36 mouse cellular contexts compared by ENCODE assay signal in the genomic region with DNA sequence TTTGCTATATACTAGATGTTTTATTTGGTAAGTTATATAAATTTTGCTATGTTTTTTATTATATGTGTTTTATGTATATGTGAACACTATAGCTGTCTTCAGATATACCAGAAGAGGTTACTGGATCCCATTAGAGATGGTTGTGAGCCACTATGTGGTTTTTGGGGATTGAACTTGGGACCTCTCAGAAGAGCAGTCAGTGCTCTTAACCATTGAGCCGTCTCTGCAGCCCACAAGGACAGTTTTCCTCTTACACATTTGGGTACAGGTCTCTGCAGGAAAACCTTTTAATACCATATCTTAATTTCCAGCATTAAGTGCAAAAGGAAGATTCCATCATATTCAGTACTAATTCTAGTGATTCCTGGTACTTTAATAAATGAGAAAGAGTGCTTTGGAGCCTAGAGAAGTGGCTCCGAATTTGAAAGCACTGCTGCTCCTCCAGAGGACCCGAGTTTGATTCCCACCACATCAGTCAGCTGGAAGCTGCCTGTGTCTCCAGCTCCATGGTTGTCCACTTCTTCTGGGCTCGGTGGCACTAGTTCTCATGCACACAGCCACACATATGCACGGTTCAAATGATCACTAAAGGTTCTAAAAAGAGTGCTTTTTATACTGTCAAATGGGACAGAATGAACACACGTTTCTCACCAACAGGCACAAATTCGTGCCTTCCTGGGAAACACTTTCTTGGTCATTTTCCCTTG. TPM values are rescaled to one million over a fixed set of nuclear protein-coding genes. Genes with fewer than 3 reads are reported as not detected.
DNase-seq lines count a peak whose midpoint lies in the region; ATAC-seq and TF ChIP-seq lines count a peak whose summit lies in the region.
"Had no signal": no experiment of that assay in that cellular context is flagged by ENCODE, and none has a peak within 500 bp of the region (broad histone marks: within the 10 kb centered on the region; RNA-seq: fewer than 3 reads in every experiment).

No protein-coding gene starts in this region.

- 0 out of 2 replicates have a peak overlapping the region, but pooled peaks have one; percentile 55 for H3K27ac ChIP-seq in heart, embryonic 11.5 days (ENCODE audit: low read depth, low read length)
- H3K27ac ChIP-seq in heart, adult 2 months = no peak overlapping the region
- H3K27ac ChIP-seq in liver, postnatal 0 days (ENCODE audit: low read depth) = no peak overlapping the region
- H3K27ac ChIP-seq in brown adipose tissue, adult 24 weeks (replicated peaks; ENCODE audit: low read depth, low read length) = peak overlapping the region; percentile 15; the same call in 1 of the 2 replicates
- H3K27ac ChIP-seq: embryonic facial prominence, embryonic 10.5 days; embryonic facial prominence, embryonic 13.5 days; forebrain, embryonic 12.5 days; forebrain, embryonic 15.5 days; heart, embryonic 15.5 days; hindbrain, embryonic 14.5 days; hindbrain, postnatal 0 days had no signal

- intact Hi-C loops in heart, adult 2 months (cut with DNase I) = no loop called here

- H3K9ac ChIP-seq in heart, embryonic 11.5 days (ENCODE audit: low read depth, low read length) = no peak overlapping the region
- no peak overlapping the region for H3K9ac ChIP-seq in heart, adult 2 months (ENCODE audit: low read depth, low read length)
- no peak overlapping the region for H3K9ac ChIP-seq in liver, postnatal 0 days (replicated peaks)
- H3K9ac ChIP-seq: embryonic facial prominence, embryonic 13.5 days; forebrain, embryonic 12.5 days; forebrain, embryonic 15.5 days; heart, embryonic 15.5 days; hindbrain, embryonic 14.5 days had no signal

- H3K9me3 ChIP-seq in heart, embryonic 11.5 days (replicated peaks; ENCODE audit: control insufficient read depth, low read length) = no peaks in the 10 kb centered on the region
- H3K9me3 ChIP-seq in liver, postnatal 0 days (ENCODE audit: low read length) = no peaks in the 10 kb centered on the region
- H3K9me3 ChIP-seq: embryonic facial prominence, embryonic 10.5 days; embryonic facial prominence, embryonic 13.5 days; forebrain, embryonic 12.5 days; forebrain, embryonic 15.5 days; G1E; heart, embryonic 15.5 days had no signal

- ATAC-seq in heart, embryonic 11.5 days (replicated peaks; ENCODE audit: insufficient number of reproducible peaks, low FRiP score, low TSS enrichment) = no peak
- ATAC-seq in liver, postnatal 0 days = no peak
- ATAC-seq: forebrain, embryonic 15.5 days; hindbrain, postnatal 0 days; inflammation-experienced regulatory T-cells, adult 6 months; intestine, embryonic 16.5 days; Patski had no signal

- DNase-seq in heart, adult 2 months = no peak
- DNase-seq in liver, postnatal 0 days = no peak
- no peak for DNase-seq in liver
- DNase-seq in kidney, adult 18-20 months = no peak
- no peak for DNase-seq in embryo, embryonic 10.5 days (ENCODE audit: low spot score)
- DNase-seq: adrenal gland, adult 2 months; adrenal gland, postnatal 14 days; B cell, adult 2 months; cerebellum, adult 11 months; cerebellum, adult 2 months; cerebellum, adult 9-11 months; cerebellum, postnatal 25 days; embryo, embryonic 11 days; gastrocnemius, postnatal 25 days; heart, postnatal 10 days; heart, postnatal 4 days had no signal

- no peak for TF ChIP-seq EP300 in heart, adult 2 months (IDR thresholded peaks at IDR 0.05; ENCODE audit: insufficient read depth, low read depth, low read length)
- TF ChIP-seq EP300 in liver, postnatal 0 days (IDR thresholded peaks at IDR 0.05; ENCODE audit: low read depth) = no peak

- H3K79me2 ChIP-seq in heart, adult 2 months (replicated peaks; ENCODE audit: control insufficient read depth, insufficient read depth, low read length) = no peaks in the 10 kb centered on the region

- WGBS in heart, embryonic 11.5 days (ENCODE audit: insufficient replicate concordance) = 73% methylated on average over 7 of the region's 7 CpGs
- 84% methylated on average over 7 of the region's 7 CpGs for WGBS in heart, adult 2 months
- 70% methylated on average over 7 of the region's 7 CpGs for WGBS in liver, postnatal 0 days (ENCODE audit: insufficient replicate concordance)

- no peak for TF ChIP-seq POLR2A in heart, adult 2 months (IDR thresholded peaks at IDR 0.05; ENCODE audit: insufficient read depth, low read depth, low read length)

- no peaks in the 10 kb centered on the region for H3K36me3 ChIP-seq in heart, embryonic 11.5 days (ENCODE audit: control insufficient read depth, insufficient read depth, low read length)
- H3K36me3 ChIP-seq in heart, adult 2 months (ENCODE audit: control insufficient read depth, insufficient read depth, low read length) = no peaks in the 10 kb centered on the region
- H3K36me3 ChIP-seq in liver, postnatal 0 days (replicated peaks; ENCODE audit: insufficient read depth, low read length) = no peaks in the 10 kb centered on the region
- H3K36me3 ChIP-seq: embryonic facial prominence, embryonic 10.5 days; embryonic facial prominence, embryonic 13.5 days; forebrain, embryonic 12.5 days; forebrain, embryonic 15.5 days; G1E; heart, embryonic 15.5 days had no signal

- no peak overlapping the region for H3K4me3 ChIP-seq in heart, embryonic 11.5 days (ENCODE audit: low read depth, low read length)
- no peak overlapping the region for H3K4me3 ChIP-seq in heart, adult 2 months
- no peak overlapping the region for H3K4me3 ChIP-seq in liver, postnatal 0 days (ENCODE audit: low read depth, low read length)
- no peak overlapping the region for H3K4me3 ChIP-seq in brown adipose tissue, adult 24 weeks (ENCODE audit: insufficient read depth, low read depth, low read length)
- H3K4me3 ChIP-seq: embryonic facial prominence, embryonic 10.5 days; embryonic facial prominence, embryonic 13.5 days; erythroblast, embryonic 14.5 days; forebrain, embryonic 12.5 days; forebrain, embryonic 15.5 days; heart, embryonic 15.5 days had no signal

- peaks cover 6% of the 10 kb centered on the region; the same call in 1 of the 2 replicates for H3K27me3 ChIP-seq in heart, embryonic 11.5 days (ENCODE audit: control insufficient read depth, insufficient read depth, low read length)
- H3K27me3 ChIP-seq in heart, adult 2 months (ENCODE audit: control insufficient read depth, insufficient read depth, low read length) = no peaks in the 10 kb centered on the region
- no peaks in the 10 kb centered on the region for H3K27me3 ChIP-seq in liver, postnatal 0 days (ENCODE audit: insufficient read depth, low read length)
- H3K27me3 ChIP-seq: embryonic facial prominence, embryonic 13.5 days; forebrain, embryonic 12.5 days; forebrain, embryonic 15.5 days; heart, embryonic 15.5 days had no signal

- peaks cover 14% of the 10 kb centered on the region for H3K4me1 ChIP-seq in heart, embryonic 11.5 days (ENCODE audit: control insufficient read depth, insufficient read depth, low read length)
- H3K4me1 ChIP-seq in heart, adult 2 months (ENCODE audit: control insufficient read depth, insufficient read depth, low read length) = no peaks in the 10 kb centered on the region
- H3K4me1 ChIP-seq in liver, postnatal 0 days (ENCODE audit: insufficient read depth) = no peaks in the 10 kb centered on the region
- no peaks in the 10 kb centered on the region for H3K4me1 ChIP-seq in brown adipose tissue, adult 24 weeks (ENCODE audit: control insufficient read depth, insufficient read depth, insufficient read length, low read length)
- H3K4me1 ChIP-seq: embryonic facial prominence, embryonic 10.5 days; embryonic facial prominence, embryonic 13.5 days; forebrain, embryonic 12.5 days; forebrain, embryonic 15.5 days had no signal

- TF ChIP-seq CTCF in heart, adult 2 months (IDR thresholded peaks at IDR 0.05) = no peak
- TF ChIP-seq CTCF in liver, postnatal 0 days (IDR thresholded peaks at IDR 0.05; ENCODE audit: low read depth) = no peak

- no peak overlapping the region for H3K4me2 ChIP-seq in heart, embryonic 11.5 days
- peak overlapping the region; percentile 32; the same call in 1 of the 2 replicates for H3K4me2 ChIP-seq in liver, postnatal 0 days (ENCODE audit: low read depth, low read length)
- H3K4me2 ChIP-seq: embryonic facial prominence, embryonic 13.5 days; forebrain, embryonic 12.5 days; forebrain, embryonic 15.5 days; heart, embryonic 15.5 days; hindbrain, embryonic 14.5 days had no signal

RNA-seq across cellular contexts. Expression of a gene that starts 1.9 kb away (rescaled TPM):
- polyA plus RNA-seq in heart, embryonic 11.5 days (2014; fragmentation: Nextera tagmentation; extraction: Ambion mirVana) = 65.0 and 75.3 TPM in 2 replicates
- 100 to 1,000 TPM; 149 to 190 TPM for total RNA-seq in heart, adult 2 months (2021)
- polyA plus RNA-seq in heart, adult 2 months (2012; rRNA removed) = 178 and 198 TPM in 2 replicates
- polyA plus RNA-seq in liver, postnatal 0 days (2015; fragmentation: Nextera tagmentation; extraction: Ambion mirVana) = 542 and 556 TPM in 2 replicates
- 168 and 210 TPM in 2 replicates for polyA plus RNA-seq in brown adipose tissue, adult 24 weeks (2012; ENCODE audit: insufficient read depth, insufficient read length, missing spikeins)

RNA-seq across cellular contexts. Expression of a gene that starts 8.6 kb away (rescaled TPM):
- 7.2 and 13.3 TPM in 2 replicates for polyA plus RNA-seq in heart, embryonic 11.5 days (2014; fragmentation: Nextera tagmentation; extraction: Ambion mirVana)
- total RNA-seq in heart, adult 2 months (2021) = 10 to 100 TPM; 13.2 to 18.8 TPM
- 2.0 and 4.8 TPM in 2 replicates for polyA plus RNA-seq in heart, adult 2 months (2012; rRNA removed)
- 0.42 and 0.85 TPM in 2 replicates for polyA plus RNA-seq in liver, postnatal 0 days (2015; fragmentation: Nextera tagmentation; extraction: Ambion mirVana)
- 6.1 and 6.7 TPM in 2 replicates for polyA plus RNA-seq in brown adipose tissue, adult 24 weeks (2012; ENCODE audit: insufficient read depth, insufficient read length, missing spikeins)
- total RNA-seq: CH12.LX; common myeloid progenitor, adult 5-6 weeks had no signal
- polyA plus RNA-seq: embryonic facial prominence, embryonic 10.5 days; embryonic facial prominence, embryonic 13.5 days; erythroblast, embryonic 14.5 days; forebrain, embryonic 12.5 days; forebrain, embryonic 15.5 days; G1E; hindbrain, embryonic 11.5 days; hindbrain, embryonic 14.5 days; hindbrain, postnatal 0 days had no signal

RNA-seq across cellular contexts. Expression of a gene that starts 45.5 kb away (rescaled TPM):
- polyA plus RNA-seq in heart, embryonic 11.5 days (2014; fragmentation: Nextera tagmentation; extraction: Ambion mirVana) = not detected in 2 replicates
- total RNA-seq in heart, adult 2 months (2021) = not detected
- not detected in 2 replicates for polyA plus RNA-seq in heart, adult 2 months (2012; rRNA removed)
- not detected in 2 replicates for polyA plus RNA-seq in liver, postnatal 0 days (2015; fragmentation: Nextera tagmentation; extraction: Ambion mirVana)
- not detected in 2 replicates for polyA plus RNA-seq in brown adipose tissue, adult 24 weeks (2012; ENCODE audit: insufficient read depth, insufficient read length, missing spikeins)
- total RNA-seq: adrenal gland, adult 2 months; adrenal gland, postnatal 14 days; adrenal gland, postnatal 4 days; CH12.LX; common myeloid progenitor, adult 5-6 weeks; gastrocnemius, adult 8-10 months; gastrocnemius, postnatal 25 days; granulocyte monocyte progenitor cell, adult 5-6 weeks; heart, postnatal 10 days; heart, postnatal 4 days; hindbrain, postnatal 0 days had no signal
- polyA plus RNA-seq: adrenal gland, adult 2 months; cerebellum, adult 2 months; embryonic facial prominence, embryonic 10.5 days; embryonic facial prominence, embryonic 13.5 days; erythroblast, embryonic 14.5 days; forebrain, embryonic 12.5 days; forebrain, embryonic 15.5 days; G1E; heart, embryonic 15.5 days; hindbrain, embryonic 11.5 days; hindbrain, embryonic 14.5 days; hindbrain, postnatal 0 days; inflammation-experienced regulatory T-cells, adult 6 months; intestine, embryonic 16.5 days had no signal

RNA-seq across cellular contexts. Expression of a gene that starts 59.7 kb away (rescaled TPM):
- polyA plus RNA-seq in heart, embryonic 11.5 days (2014; fragmentation: Nextera tagmentation; extraction: Ambion mirVana) = 66.4 and 75.9 TPM in 2 replicates
- 10 to 100 TPM; 26.9 to 27.9 TPM for total RNA-seq in heart, adult 2 months (2021)
- polyA plus RNA-seq in heart, adult 2 months (2012; rRNA removed) = 13.7 and 20.8 TPM in 2 replicates
- polyA plus RNA-seq in liver, postnatal 0 days (2015; fragmentation: Nextera tagmentation; extraction: Ambion mirVana) = 31.2 and 32.2 TPM in 2 replicates
- 18.2 and 24.4 TPM in 2 replicates for polyA plus RNA-seq in brown adipose tissue, adult 24 weeks (2012; ENCODE audit: insufficient read depth, insufficient read length, missing spikeins)

Comparison
In these comparisons a context has a peak if more than half of its experiments do, and no peak if none do; other contexts are left out.
1. H3K27ac ChIP-seq: peak in heart, embryonic 11.5 days (single experiment) and brown adipose tissue, adult 24 weeks (single experiment); none in heart, adult 2 months (single experiment) and liver, postnatal 0 days (single experiment).